Mouse (Mus musculus) megakaryocyte progenitor cell, adult 5-6 weeks (primary cell): ENCODE measurements around the gene Plgrkt. TPM values are rescaled to one million over a fixed set of nuclear protein-coding genes. Genes with fewer than 3 reads are reported as not detected.

Source experiments
- ATAC-seq: replicated peaks from 2 replicates; pipeline ENCODE4 v1.8.0; 2016; ENCODE audit warnings: mild to moderate bottlenecking, moderate TSS enrichment, inconsistent platforms; ENCODE audit not compliant: poor library complexity
- total RNA-seq, 2 experiments: library from RNA; stranded (forward) in 1 of 2; stranded (reverse) in 1 of 2; fragments of 157-497, 149-512 nt in 1 of 2; fragments of 200-1000 nt in 1 of 2; gene quantifications; 2 replicates each; pipeline versions ENCODE4 v1.2.3 to v1.2.4; 2015 to 2017

Plgrkt gene
- total RNA-seq, 2 experiments from 2014 or later: 79.1 to 104 TPM

GRCm38 (mm10) chr19:29384412-29384811 is 17.2 kb upstream of the Plgrkt start:
- ATAC-seq: no peak

- ATAC-seq: peak; percentile 27
Observed at GRCm38 (mm10) chr19:29383368-29383767, 16.2 kb upstream of the Plgrkt start.

- ATAC-seq: no peak
Observed at GRCm38 (mm10) chr19:29379839-29380603, 12.8 kb upstream of the Plgrkt start.

- no peak for ATAC-seq
Observed at GRCm38 (mm10) chr19:29376382-29376781, 9.2 kb upstream of the Plgrkt start.

- ATAC-seq: no peak
Observed at GRCm38 (mm10) chr19:29374947-29375346, 7.8 kb upstream of the Plgrkt start.

GRCm38 (mm10) chr19:29373438-29373837 is 6.2 kb upstream of the Plgrkt start:
- ATAC-seq: no peak

- ATAC-seq: no peak
Observed at GRCm38 (mm10) chr19:29372621-29373020, 5.4 kb upstream of the Plgrkt start.

GRCm38 (mm10) chr19:29372138-29372537 is 4.9 kb upstream of the Plgrkt start:
- no peak for ATAC-seq

GRCm38 (mm10) chr19:29371284-29372081 is 4.3 kb upstream of the Plgrkt start:
- ATAC-seq: no peak

- no peak for ATAC-seq
Observed at GRCm38 (mm10) chr19:29370545-29371283, 3.5 kb upstream of the Plgrkt start.

GRCm38 (mm10) chr19:29370112-29370511 is 2.9 kb upstream of the Plgrkt start:
- ATAC-seq: peak; percentile 59

GRCm38 (mm10) chr19:29368671-29369309 is 1.6 kb upstream of the Plgrkt start:
- no peak for ATAC-seq

GRCm38 (mm10) chr19:29368041-29368440 is 851 bp upstream of the Plgrkt start:
- ATAC-seq: no peak

GRCm38 (mm10) chr19:29366226-29366968 is 793 bp downstream of the Plgrkt start:
- no peak for ATAC-seq

GRCm38 (mm10) chr19:29365105-29365504 is 2.1 kb downstream of the Plgrkt start:
- no peak for ATAC-seq

- no peak for ATAC-seq
Observed at GRCm38 (mm10) chr19:29364076-29364475, 3.1 kb downstream of the Plgrkt start.

- no peak for ATAC-seq
Observed at GRCm38 (mm10) chr19:29363557-29363956, 3.6 kb downstream of the Plgrkt start.

- no peak for ATAC-seq
Observed at GRCm38 (mm10) chr19:29362173-29362930, 4.8 kb downstream of the Plgrkt start.

GRCm38 (mm10) chr19:29361468-29362130 is 5.6 kb downstream of the Plgrkt start:
- peak; percentile 99 for ATAC-seq
